Mouse (Mus musculus) right cerebral cortex, postnatal 14 days (tissue): ENCODE data around the gene Grin1.

Experiments used
- DNase-seq: peaks from one replicate; pipeline ENCODE4 v3.0.0; 2022

Grin1 gene

GRCm38 (mm10) chr2:25311491-25311891 is 7.5 kb downstream of the Grin1 start:
- DNase-seq = no peak

- DNase-seq = no peak
Observed at GRCm38 (mm10) chr2:25310969-25311368, 8.0 kb downstream of the Grin1 start.

- no peak for DNase-seq
Observed at GRCm38 (mm10) chr2:25310180-25310579, 8.8 kb downstream of the Grin1 start.

- no peak for DNase-seq
Observed at GRCm38 (mm10) chr2:25305587-25306359, 13.2 kb downstream of the Grin1 start.

- DNase-seq = peak; percentile 35
Observed at GRCm38 (mm10) chr2:25304657-25305541, 14.1 kb downstream of the Grin1 start.

GRCm38 (mm10) chr2:25303931-25304656 is 14.9 kb downstream of the Grin1 start:
- DNase-seq = no peak

- DNase-seq = no peak
Observed at GRCm38 (mm10) chr2:25303452-25303851, 15.5 kb downstream of the Grin1 start.

- no peak for DNase-seq
Observed at GRCm38 (mm10) chr2:25298046-25298445, 20.9 kb downstream of the Grin1 start.

- DNase-seq = no peak
Observed at GRCm38 (mm10) chr2:25297093-25297492, 21.9 kb downstream of the Grin1 start.

GRCm38 (mm10) chr2:25293706-25294105 is 25.3 kb downstream of the Grin1 start:
- DNase-seq = no peak

- DNase-seq = peak; percentile 83
Observed at GRCm38 (mm10) chr2:25292856-25293255, 26.1 kb downstream of the Grin1 start.

- peak; percentile 60 for DNase-seq
Observed at GRCm38 (mm10) chr2:25292054-25292544, 26.9 kb downstream of the Grin1 start.

- no peak for DNase-seq
Observed at GRCm38 (mm10) chr2:25291184-25292053, 27.6 kb downstream of the Grin1 start.

GRCm38 (mm10) chr2:25290816-25291130 is 28.2 kb downstream of the Grin1 start:
- peak; percentile 60 for DNase-seq

GRCm38 (mm10) chr2:25290101-25290815 is 28.7 kb downstream of the Grin1 start:
- peak; percentile 69 for DNase-seq

- no peak for DNase-seq
Observed at GRCm38 (mm10) chr2:25289651-25290050, 29.3 kb downstream of the Grin1 start, which contains the start of gene Lrrc26. Gene Lrrc26 (plus strand): TSS chr2:25289915.

GRCm38 (mm10) chr2:25288734-25289345 is 30.1 kb downstream of the Grin1 start:
- no peak for DNase-seq

- DNase-seq = no peak
Observed at GRCm38 (mm10) chr2:25287927-25288649, 30.9 kb downstream of the Grin1 start, which contains the start of gene Tmem210. Gene Tmem210 (plus strand): TSS chr2:25288145.

- no peak for DNase-seq
Observed at GRCm38 (mm10) chr2:25286837-25287636, 31.9 kb downstream of the Grin1 start.
